Mouse (Mus musculus) lung, adult 10 weeks (tissue): ENCODE results near the gene Cit. TPM values are rescaled to one million over a fixed set of nuclear protein-coding genes. Genes with fewer than 3 reads are reported as not detected.

Experiments
- polyA plus RNA-seq: library from polyadenylated mRNA; stranded (reverse); fragments of 350-450 nt; fragmentation: Illumina TruSeq; extraction: RNeasy Lipid Tissue Mini Kit (QIAGEN cat#74804); gene quantifications from one replicate; pipeline ENCODE4 v1.2.3, GENCODE M21; 2014; ENCODE audit warnings: low read depth, low replicate concordance; ENCODE audit not compliant: insufficient read depth

Gene Cit
- polyA plus RNA-seq = 0.54 TPM

GRCm38 (mm10) chr5:115844766-115845634 lies at the start of gene Cit:
Gene Cit (plus strand): TSS chr5:115845278.

GRCm38 (mm10) chr5:116024327-116024739 lies 179.3 kb downstream of the Cit start, which contains the start of gene Prkab1:
Gene Prkab1 (minus strand): TSS chr5:116024508.

Other genes starting within 250 kb of the Cit start
- gene Rab35, start 213.4 kb upstream of the Cit start, polyA plus RNA-seq = 30.0 TPM
- gene Bicdl1, start 113.7 kb upstream of the Cit start, polyA plus RNA-seq = 8.5 TPM
- 35.0 TPM for gene Prkab1, start 179.2 kb downstream of the Cit start, polyA plus RNA-seq
- gene Tmem233, start 238.0 kb downstream of the Cit start, polyA plus RNA-seq = not detected